Mouse (Mus musculus) spleen, adult 2 months (tissue): Measurements from ENCODE around the gene Cd28.

Experiments
- CTCF ChIP-seq: fragments of 200-500 bp; IDR thresholded peaks from 2 replicates; pipeline ENCODE4 v1.5.1; 2011; ENCODE audit warnings: mild to moderate bottlenecking, inconsistent platforms; ENCODE audit not compliant: insufficient read depth, insufficient read length, insufficient replicate concordance; ENCODE audit errors: extremely low read depth
- POLR2A ChIP-seq: fragments of 200-500 bp; IDR thresholded peaks from 2 replicates; pipeline ENCODE4 v1.6.1; 2011; ENCODE audit warnings: low read depth, low read length, inconsistent platforms

DNA sequence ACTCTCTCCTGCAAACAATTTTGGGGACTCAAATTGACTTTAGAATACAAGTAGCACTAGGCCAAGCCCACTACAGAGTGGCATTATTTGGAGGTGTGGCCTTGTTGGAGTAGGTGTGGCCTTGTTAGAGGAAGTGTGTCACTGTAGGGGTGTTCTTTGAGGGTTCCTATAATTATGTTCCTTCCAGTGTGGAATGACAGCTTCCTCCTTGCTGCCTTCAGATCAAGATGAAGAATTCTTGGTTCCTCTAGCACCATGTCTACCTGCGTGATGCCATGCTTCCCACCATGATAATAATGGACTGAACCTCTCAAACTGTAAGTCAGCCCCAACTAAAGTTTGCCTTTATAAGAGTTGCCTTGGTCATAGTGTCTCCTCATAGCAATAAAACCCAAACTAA, 91.1 kb downstream of the Cd28 start:
- no peak for TF ChIP-seq CTCF
- no peak for TF ChIP-seq POLR2A
